Mouse (Mus musculus): Measurements from ENCODE around the gene Dtx3.

Dtx3 gene

DNA sequence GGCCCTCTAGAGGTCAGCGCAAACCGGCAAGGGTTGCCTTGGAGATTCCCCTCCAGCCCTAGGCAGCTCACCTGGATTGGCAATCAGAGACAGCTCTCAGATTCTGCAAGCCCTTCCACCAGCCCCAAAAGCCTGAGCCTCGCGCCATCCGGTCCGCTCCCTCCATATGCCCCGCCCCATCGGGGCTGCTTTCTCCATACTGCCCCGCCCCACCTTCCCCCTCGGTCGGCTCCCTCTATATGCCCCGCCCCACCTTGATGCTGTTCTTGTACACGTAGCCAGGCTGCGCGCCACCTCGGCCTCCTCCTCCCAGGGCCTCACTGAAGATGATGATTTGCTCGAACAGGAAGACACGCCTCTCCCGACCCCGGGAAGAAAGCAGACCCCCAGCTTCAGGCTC, 11.8 kb downstream of the Dtx3 start:
- DNase-seq: peak; percentile 59

DNA sequence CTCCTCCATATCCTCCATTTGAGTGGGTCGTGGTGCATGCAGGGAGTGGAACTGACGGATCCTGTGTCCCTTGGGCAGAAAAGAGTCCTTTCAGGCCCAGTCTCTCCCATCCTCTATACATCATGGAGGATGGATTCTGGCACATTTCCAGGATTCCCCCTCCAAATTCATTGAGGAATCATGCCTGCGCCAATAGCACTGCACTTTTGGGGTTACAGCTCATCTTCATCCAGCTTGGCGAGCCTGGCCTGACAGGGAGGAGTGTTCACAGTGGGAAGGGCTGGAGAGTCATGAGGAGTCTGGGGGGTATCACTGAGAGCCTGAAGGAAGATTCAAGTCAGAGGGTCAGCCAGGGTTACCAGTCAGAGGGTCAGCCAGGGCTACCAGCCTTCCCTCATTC, 12.9 kb downstream of the Dtx3 start:
- DNase-seq: no peak

DNA sequence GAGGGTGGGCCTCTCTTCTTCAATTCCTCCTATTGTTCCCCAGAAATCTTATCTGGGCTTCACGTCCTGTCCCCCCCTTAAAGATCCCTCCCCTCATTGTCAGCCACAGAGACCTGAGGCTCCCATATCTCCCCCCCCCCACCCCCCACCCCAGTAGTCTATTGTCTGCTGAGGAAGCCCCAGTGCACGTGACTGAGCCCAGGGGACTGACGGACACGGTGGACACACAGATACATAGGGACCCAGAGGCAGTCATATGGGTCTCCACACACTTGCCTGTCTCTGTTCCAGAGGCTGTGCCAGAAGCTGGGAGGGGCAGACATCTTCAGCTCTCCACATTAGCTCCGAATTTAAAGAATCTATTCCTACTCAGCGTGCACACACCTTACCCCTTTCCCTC, 14.0 kb downstream of the Dtx3 start:
- no peak for DNase-seq

DNA sequence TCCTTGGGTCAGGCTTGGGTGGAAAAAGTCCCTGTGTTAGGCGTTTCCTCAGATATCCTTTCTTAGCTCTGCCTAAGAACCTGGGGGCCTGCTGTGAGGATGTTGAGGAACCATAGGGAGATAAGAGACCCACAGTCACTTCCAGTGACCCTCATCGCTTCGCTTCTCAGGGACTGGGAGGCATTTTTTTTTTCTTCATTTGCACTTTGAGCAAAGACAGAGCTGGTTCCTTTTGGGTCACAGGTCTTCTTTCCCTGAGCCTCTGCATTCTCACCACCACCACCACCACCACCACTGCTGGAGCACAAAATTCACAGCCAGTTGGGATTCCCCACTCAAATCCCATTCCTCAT, 14.9 kb downstream of the Dtx3 start:
- no peak for DNase-seq

DNA sequence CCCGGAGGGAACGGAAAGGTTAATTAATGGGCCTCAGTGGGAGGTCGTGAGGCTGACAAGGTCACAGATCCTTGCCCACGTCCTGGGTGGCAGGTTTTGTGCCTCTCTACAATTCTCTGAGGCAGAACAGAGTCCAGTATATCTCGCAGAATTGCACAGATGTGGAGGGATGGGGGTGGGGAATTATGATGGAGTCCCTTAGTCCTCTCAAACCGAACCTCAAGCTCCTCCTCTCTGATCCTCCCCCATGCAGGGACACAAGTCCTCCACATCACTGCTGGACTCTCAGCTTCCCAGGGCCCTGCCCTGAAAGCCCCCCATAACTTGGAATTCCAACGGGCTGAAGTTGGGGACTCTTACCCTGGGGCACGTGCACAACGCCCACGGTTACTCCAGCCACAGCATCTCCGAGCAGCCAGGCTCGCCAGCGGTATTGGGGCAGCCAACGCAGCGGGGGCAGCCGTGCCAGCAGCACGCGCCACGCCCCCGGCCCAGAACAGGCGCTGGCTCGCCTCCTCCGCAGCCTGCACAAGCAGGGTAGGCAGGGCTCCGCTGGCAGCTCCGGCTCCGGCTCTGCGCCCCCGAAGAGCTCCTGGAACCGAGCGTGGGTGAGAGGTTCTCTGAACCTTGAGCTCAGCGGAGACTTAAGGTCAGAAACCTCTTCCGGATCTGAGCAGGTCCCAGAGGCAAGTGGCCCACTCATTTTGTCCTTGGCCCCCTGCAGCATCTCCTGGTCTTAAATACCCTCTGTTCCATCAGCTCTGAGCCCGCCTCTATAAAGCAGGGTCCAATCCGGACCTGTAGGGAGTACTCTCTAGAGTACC, 15.4 kb downstream of the Dtx3 start, which contains the start of gene Slc26a10:
Gene Slc26a10, minus strand, starts transcription at position 775 of the 824 bp plus-strand sequence.
- DNase-seq: peak; percentile 59

DNA sequence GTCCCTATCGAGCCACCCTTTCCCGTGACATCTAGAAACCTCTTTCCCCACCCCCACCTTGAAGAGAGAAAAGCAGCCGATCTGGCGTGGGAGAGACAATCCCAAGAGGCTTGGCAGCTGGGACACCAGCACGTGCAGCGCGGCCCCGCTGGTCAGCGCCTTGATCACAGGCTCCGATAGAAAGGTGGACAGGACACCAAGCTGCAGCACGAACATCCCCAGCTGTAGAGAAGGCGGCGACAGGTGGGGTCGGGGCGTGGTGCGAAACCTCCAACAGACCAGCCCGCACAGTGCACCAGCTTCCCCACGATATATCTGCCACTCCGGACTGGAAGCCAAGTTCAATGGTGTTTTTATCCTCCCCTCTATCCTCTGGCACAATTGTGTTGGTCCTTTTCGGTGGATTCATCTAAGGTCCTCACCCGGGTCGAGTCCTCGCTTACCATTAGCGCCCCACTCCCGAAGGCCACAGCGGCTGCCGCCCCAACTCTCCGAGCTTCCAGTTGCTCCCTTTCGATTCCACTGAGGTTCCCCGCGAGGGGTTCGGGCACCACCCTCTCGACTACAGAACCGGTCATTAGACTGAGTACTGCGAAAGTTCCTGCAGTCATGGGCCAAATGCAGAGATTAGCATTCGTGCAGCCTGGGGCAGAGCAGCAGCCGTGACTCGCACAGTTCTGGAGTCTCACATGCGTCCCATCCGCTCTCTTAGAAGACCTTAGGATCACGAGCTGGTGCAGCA, 17.1 kb downstream of the Dtx3 start:
- DNase-seq: no peak

DNA sequence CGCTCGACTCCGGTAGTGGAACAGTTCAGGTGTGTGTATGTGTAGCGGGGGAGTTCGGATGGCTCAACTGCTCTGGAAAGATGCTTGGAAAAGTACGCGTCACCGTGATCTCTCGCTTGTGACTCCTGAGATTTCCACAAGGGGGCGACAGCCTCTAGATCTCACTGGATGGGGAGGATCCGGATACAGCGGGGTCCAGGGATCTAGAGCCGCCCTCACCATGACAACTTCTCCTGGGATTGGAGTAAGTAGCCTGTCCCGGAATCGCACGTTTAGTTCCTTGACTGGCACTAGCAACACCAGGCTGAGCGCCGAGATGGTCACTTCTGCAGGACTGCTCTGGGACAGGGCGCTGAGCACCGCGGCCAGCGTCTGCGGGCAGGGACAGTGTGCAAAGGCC, 17.8 kb downstream of the Dtx3 start:
- DNase-seq: peak; percentile 91

DNA sequence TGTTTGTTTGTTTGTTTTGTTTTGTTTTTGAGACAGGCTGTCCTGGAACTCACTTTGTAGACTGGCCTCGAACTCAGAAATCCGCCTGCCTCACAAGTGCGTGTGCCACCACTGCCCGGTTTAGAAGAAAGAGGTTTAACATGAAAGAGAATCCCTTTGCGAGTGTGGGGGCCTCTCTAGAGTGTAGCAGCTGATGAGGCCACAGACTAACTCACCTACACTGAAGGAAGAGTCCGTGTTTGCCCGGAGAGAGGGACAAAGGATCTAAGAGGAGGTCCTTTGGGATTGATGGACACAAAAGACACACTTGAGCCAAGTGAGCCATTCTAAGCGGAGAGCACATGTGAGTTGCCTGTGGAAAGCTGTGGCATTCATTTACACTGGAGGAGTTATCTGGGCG, 18.3 kb downstream of the Dtx3 start:
- DNase-seq: no peak

DNA sequence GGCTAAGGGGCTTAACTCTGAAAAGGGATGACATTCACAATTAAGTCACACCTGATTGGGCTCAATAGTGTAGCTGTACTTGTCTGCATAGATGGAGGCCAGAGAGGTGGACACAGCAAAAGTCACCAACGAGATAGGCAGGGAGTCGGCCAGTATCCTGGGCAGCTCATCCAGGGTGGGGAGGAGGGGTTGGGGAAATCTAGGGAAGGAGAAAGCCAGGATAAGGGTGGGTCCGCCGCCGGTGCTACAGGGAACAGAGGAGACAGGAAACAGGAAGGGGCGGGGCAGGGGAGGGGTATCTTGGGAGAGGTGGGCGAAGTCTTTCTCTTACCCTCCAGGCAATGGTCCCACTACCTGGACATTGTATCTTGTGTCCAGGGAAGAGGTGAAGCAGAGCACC, 18.8 kb downstream of the Dtx3 start:
- DNase-seq: no peak

DNA sequence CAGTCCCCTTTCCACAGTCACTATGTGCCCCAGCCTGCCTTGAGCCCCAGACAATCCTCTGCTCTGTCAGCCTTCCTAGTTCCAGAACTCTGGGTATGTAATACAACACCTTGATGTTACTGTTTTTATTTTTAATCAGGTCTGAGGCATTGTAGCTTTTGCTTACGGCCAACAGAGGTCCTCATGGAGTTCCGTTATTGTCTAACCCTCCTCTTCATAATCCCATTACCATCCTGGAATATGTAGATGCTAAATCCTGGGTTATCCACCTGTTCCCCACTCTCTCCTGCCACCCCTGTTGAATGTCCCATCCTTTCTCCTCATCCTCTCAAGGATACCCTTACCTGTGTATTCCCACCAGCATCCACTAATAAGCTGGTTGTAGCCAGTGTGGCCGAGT, 19.3 kb downstream of the Dtx3 start:
- no peak for DNase-seq

DNA sequence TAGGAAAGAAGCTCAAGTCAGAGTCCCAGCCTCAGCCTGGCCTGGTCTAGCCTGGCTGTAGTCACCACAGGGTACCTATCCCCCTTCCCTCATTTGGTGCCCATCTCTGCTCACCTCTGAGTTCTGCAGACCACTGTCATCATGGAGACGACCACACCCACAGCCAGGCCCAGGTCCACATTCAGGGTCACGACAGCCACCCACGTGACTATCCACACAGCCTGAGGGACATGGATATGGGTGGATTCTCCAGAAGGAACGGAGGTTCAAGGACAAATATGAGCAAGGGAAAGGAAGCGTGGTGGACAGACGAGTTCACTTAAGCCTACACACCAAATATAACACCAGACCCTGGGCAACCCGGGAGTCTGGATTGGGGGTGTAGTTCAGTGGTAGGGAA, 21.4 kb downstream of the Dtx3 start:
- no peak for DNase-seq

DNA sequence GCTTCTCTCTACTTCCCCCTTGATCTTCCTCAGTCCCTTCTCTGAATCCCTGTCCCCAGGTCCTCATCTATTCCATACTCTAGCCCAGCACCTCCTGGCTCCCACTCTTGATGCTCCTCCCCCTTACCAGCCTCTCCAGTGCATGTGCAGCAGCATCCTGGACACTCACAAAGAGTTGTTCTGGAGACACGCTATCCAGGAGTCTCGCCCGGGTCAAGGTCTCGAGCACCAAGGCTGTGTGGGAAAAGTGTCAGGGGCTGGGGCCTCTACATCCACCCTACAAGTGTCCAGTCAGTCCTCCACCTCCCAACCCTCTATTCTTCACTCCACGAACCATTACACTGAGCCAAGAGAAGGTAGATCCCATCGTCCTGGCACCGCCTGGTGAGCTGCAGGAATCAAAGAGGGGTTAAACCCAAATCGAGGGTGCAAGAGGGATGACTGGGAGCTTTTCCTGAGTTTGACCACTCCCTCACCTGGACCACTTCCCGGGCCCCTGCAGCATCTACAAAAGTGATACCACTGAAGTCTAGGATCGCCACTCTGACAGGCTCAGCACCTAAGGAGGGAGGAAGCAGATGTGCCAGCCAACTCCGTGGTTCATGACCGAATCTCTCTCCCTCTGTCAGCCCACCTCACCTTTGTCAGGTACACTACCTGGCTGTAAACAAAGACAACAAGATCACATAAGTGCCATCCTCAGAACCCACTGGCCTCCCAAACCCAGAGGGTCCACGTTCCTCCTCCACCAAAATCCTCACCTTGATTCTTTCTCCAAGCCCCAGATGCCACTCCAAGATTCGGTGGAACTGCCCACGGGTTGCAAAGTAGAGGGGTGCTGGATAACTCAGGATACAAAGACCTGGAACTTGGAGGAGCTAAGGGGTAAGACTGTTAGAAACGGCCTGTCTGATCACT, 22.1 kb downstream of the Dtx3 start:
- no peak for DNase-seq

DNA sequence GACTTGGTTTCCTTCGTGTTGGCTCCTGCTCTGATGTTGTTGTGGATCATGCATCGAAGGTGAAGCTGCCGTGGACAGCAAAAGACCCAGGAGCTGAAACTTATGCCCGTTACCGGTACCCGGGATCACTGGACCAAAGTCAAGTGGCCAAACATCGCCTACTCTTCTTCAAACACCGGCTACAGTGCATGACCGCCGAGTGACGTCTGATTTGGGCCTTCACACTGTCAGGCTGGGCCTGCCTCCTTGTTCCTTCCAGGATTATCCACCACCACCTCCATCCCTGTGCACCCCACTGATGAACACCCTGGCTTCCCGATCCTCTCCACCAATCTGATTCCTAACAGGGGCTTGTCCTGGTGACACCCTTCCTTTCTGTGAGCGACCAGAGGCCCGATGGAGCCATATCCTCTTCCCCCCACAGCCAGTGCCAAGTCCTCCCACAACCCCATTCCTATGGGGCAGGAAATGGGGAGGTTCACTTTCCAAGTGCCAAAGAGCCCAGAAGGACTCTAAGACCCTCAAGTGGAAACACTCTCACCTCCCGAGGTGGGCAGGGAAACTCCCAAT, 23.8 kb downstream of the Dtx3 start:
- DNase-seq: no peak

DNA sequence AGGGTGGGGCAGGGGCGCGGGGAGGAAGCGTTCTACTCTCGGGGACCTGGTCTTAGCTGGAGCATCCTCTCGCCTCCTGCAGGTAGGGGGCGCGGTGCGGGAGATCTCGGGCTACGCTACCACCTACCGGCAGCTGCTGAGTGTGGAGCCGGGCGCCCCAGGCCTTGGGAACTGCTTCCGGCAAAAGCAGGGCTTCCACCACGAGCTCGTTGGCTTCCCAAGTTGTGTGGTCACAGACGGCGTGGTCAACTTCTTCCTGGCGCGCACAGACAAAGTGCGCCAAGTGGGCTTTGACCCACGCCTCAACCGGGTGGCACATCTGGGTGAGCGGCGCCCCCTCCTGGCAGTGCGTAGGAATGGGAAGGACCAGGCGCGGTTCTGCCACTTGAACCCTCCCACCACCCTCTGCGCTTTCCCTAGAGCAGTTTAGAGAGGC, 24.7 kb downstream of the Dtx3 start:
- peak; percentile 84 for DNase-seq

DNA sequence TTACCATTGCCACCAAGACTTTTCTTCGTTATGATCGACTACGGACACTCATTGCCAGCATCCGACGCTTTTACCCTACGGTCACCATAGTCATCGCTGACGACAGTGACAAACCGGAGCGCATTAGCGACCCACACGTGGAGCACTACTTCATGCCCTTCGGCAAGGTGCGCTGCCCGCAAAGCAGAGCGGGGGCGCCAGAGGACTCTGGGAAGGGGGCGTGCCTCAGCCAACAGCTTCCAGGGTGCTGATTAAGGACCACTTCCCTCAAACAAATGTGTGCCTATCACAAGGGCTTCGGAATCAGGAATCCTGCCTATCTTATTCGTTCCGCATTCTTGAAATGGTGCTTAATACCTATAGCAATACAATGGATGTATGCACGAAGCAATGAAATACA, 25.5 kb downstream of the Dtx3 start:
- DNase-seq: peak; percentile 74

DNA sequence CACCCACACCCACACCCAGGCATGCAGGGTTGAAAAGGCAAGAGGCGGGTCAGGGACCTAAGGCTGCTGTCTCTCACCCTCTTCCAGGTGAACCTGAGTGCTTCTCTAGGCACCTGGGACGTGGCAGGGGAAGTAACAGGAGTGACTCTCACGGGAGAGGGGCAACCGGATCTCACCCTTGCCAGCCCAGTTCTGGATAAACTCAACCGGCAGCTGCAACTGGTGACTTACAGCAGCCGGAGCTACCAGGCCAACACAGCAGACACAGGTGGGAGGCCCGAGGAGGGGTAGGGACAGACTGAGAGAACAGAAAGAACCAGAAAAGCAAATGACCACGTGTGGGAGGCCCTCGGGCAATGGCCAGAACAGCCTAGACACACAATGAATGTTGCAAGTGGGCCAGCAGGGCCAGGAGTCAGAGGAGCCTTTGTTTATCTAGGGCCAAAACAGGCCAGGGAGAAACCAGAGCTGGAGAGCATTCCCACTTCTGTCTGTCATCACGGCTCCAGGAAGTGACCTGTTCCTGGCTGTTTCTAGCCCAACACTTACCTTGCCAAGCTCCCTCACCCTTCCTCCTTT, 27.8 kb downstream of the Dtx3 start:
- DNase-seq: no peak

DNA sequence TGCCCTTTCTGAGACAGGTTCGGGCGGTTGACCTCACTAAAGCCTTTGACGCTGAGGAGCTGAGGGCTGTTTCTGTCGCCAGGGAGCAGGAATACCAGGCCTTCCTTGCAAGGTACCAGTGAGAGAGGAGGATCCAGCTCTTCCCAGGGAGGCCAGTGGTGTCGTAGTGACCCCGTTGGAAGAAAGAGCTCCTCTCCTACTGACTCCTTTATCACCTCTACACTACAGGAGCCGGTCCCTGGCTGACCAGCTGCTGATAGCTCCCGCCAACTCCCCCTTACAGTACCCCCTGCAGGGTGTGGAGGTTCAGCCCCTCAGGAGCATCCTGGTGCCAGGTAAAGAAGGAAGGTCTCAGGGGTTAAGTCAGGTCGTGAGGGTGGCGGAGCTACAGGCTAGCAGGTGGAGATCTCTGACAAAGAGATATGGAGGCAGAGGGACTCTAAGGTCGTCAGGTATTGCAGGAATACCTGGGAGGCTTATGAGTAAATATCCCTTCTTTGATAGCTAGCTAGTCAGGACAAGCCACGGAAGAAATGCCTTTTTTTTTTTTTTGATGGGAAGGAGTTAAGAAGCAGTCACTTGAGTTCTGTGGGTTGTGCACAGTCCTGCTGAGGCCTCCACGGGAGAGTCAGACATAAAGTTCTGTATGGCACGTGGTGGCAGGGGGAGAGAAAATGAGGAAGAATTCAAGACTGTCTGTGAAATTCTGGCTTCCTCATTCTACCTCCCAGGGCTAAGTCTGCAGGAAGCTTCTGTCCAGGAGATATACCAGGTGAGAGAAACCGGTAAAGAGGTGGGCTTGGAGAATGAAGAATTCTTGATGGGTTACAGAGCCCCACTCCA, 28.5 kb downstream of the Dtx3 start:
- no peak for DNase-seq

DNA sequence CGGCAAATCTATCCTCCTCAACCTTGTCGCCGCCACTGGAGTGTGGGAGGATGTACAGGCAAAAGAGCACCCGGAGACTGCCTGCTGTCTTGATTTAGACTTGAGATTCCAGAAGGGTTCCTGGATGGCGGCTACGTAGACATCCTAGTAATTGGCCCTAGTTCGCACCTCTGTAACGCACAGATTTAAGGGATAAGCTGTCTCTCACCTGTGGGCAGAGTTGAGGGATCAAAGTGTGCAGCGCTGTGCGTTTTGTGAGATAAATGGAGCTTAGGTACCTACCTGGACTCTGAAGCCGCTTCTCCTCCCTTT, 29.2 kb downstream of the Dtx3 start:
- DNase-seq: no peak

DNA sequence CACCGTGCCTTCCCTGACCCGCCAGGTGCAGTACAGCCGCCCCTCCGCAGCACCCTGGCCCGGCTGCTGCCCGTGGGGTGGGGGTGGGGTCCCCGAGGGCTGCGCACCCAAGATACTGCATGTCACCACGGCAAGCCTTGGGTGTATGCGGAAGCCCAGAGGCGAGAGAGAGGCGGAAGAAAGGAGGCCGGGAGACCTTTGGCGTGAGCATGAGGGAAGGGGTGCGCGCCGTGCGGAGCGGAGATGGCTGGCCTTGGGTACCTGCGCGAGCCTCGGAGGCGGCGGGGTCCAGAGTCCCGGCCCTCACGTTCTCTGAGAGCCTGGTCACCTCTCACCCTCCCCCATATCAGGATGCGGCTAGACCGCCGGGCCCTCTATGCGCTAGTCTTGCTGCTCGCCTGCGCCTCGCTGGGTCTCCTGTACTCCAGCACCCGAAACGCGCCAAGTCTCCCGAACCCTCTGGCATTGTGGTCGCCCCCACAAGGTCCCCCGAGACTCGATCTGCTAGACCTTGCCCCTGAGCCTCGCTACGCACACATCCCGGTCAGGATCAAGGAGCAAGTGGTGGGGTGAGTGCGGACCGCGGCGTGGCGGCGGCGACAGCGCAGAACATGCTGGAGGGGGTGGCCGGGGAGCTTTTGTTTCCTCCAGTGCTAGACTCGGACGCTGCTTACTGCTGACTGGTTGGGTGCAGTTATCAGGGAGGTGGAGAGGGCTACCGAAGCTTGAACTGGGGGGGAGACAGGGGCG, 29.7 kb downstream of the Dtx3 start:
- DNase-seq: peak; percentile 67

DNA sequence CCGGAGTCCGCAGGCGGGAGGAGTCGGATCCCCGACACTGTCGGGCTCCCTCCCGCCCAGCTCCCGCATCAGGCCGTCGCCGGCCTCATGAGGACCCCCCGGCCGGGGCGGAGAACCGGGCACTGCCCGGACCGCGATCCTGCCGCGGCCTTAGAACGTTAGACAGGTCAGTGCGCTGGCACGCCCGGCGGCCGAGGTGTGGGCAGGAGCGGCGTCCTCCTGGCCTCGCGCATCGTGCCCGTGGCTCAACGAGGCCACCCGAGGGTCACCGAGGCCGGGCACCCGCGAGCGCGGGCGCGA, 30.2 kb downstream of the Dtx3 start:
- no peak for DNase-seq

DNA sequence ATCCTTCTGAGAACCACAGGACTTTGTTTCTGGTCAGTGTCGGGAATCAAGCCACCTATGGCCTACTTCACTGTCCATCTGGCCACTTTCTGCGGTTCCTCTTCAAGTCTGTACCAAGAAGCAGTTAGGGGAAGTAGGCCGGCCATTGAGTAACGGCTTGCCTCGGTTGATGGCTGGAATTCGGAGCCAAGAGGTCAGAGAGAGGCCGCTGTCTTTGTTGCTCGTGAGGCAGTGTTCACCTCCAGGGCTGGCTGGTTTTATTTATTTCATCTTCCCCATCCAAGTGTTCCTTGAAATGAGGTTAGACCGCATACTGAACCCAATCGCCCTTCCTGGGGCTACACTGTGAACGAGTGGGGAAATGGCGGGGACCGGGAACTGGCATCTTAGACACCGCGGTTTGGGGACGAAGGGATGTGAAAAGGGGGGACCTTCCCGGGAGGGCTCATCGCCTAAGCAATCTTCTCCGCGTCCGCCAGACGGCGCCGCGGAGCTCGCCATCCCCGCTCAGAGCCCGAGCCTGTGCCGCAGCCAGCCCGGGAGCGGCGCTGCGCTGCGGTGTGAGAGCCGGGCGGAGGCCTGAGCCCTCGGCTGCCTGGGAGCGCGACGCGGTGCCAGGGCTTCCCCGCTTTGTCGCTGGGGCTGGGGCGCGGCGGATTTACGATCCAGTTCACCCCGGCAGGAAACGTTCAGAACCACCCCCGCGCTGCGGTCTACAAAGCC, 30.7 kb downstream of the Dtx3 start, which contains the start of gene B4galnt1:
Gene B4galnt1, plus strand, starts transcription at position 595 of the 723 bp plus-strand sequence.
- peak; percentile 92 for DNase-seq
